Mouse (Mus musculus): ENCODE data around the gene Gm1043.

Gene Gm1043

DNA sequence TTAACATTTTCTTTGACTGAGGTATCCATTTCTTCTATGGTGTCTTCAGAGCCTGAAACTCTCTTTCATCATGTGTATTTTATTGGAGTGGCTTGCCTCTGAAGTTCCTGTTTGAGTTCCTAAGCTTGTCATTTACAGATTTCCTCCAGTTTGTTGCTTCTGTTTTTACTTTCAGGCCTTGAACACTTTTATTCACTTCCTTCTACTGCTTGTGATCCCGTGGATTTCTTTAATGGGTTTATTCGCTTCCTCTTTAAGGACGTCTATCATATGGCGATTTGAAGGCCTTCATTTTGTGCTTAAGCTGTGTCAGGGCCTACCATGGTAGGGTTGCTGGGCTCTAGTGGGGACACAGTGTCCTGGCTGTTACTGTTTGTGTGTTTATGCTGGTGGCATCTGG lies 11.5 kb upstream of the Gm1043 start:
- DNase-seq, result no peak

- DNase-seq, result no peak
These were observed 8.4 kb upstream of the Gm1043 start for GRCm38 (mm10) chr5:37076692-37077329.

DNA sequence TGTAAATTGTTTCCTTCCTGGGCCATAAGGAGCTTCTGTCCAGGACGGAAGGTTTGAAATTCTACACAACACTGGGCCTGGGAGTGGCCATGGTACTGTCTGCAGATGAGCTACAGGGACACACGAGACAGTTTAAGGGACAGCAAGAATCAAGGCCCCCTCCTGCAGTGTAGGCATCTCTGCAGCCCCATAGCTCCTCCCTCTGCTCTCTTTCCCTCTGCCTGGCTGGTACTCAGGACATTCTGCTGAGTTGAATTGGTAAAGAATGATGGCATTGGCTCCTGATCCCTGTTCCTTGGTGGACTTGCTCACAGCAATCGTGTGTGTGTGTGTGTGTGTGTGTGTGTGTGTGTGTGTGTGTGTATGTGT lies 7.9 kb upstream of the Gm1043 start:
- DNase-seq, result no peak

GRCm38 (mm10) chr5:37079484-37079883 lies 5.7 kb upstream of the Gm1043 start:
- DNase-seq, result no peak

GRCm38 (mm10) chr5:37080601-37081000 lies 4.6 kb upstream of the Gm1043 start:
- no peak for DNase-seq

DNA sequence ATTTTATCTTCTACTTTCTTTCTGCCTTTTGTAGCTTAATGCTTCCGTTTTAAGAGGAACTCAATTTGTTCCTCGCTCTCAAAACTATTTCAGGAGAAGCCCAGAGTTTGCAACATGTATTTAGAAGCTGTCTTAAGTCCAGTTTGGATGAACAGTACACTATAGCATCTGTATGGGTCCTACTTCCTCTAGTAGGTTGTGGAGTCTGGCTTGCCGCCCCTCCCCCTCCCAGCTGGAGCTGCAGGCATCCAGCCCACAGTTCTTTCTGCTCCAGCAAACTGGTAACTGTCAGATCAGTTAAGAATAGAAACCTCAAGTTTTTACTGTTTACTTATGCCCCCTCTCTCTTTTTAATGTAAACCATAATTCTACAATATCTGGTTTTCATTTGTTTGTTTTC lies 2.8 kb upstream of the Gm1043 start:
- DNase-seq, result no peak

GRCm38 (mm10) chr5:37083209-37083770 lies 1.9 kb upstream of the Gm1043 start:
- no peak for DNase-seq

DNA sequence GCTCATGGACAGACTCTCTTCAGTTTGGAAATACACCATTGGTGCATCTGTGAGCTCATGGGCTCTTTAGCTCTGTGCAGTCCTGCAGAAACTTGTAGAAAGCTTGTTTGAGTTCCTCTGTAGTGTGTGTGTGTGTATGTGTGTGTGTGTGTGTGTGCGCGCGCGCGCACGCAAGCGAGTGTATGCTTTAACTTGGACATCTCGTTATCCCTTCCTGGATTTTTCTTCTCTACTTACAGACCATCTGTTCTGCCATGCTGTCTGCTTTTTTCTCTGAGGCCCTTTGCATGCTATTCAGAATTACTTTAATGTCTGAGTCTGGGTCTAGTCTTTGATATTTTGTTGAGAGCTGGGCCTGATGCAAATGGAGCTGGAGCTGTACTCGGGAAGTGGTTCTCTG lies 1.3 kb upstream of the Gm1043 start:
- no peak for DNase-seq

GRCm38 (mm10) chr5:37085918-37086317 lies 748 bp downstream of the Gm1043 start:
- DNase-seq, result no peak

DNA sequence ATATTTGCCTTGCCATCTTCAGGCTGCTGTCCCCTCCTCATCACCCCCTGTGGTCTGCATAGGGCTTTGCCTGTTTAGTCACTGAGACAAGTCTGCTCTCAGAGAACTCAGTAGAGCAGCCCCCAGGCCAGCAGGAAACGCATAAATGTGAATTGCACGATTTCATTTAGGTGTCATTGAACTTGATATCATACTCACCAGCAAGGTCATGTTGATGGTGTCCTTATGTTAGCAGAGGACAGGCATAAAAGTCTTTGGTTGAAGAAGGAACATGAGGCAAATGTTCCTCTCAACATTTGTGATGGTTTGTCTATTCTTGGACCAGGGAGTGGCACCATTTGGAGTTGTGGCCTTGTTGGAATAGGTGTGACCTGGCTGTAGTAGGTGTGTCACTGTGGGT lies 2.6 kb downstream of the Gm1043 start:
- DNase-seq, result no peak

- no peak for DNase-seq
These were observed 3.4 kb downstream of the Gm1043 start for GRCm38 (mm10) chr5:37088342-37089108.

DNA sequence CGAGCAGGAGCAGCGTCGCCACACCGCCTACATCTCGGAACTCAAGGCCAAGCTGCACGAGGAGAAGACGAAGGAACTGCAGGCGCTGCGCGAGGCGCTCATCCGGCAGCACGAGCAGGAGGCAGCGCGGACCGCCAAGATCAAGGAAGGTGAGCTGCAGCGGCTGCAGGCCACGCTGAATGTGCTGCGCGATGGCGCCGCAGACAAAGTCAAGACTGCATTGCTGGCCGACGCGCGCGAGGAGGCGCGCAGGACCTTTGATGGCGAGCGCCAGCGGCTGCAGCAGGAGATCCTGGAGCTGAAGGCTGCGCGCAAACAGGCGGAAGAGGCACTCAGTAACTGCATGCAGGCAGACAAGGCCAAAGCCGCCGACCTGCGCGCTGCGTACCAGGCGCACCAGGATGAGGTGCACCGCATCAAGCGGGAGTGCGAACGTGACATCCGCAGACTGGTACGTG lies 6.0 kb downstream of the Gm1043 start:
- DNase-seq, result peak; percentile 37

GRCm38 (mm10) chr5:37094941-37095340 lies 9.8 kb downstream of the Gm1043 start:
- no peak for DNase-seq

DNA sequence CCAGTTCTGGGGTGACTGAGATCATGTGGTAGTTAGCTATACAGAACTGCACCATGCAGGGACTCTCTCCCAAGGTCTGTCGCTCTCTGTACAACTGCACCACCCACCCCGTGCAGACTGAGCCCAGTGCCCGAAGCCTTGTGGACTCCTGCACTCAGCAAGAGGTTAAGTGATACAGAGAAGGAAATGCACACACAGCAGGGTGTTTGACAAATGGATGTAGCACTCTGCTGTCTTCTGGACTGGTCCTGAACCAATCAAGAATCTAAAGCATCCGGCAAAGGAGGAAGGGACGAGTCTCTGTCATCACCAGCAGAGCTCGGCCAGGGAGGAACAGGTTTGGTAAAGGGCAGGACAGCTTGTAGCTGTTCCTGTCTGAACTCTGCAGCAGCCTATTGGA lies 12.4 kb downstream of the Gm1043 start:
- DNase-seq, result no peak

DNA sequence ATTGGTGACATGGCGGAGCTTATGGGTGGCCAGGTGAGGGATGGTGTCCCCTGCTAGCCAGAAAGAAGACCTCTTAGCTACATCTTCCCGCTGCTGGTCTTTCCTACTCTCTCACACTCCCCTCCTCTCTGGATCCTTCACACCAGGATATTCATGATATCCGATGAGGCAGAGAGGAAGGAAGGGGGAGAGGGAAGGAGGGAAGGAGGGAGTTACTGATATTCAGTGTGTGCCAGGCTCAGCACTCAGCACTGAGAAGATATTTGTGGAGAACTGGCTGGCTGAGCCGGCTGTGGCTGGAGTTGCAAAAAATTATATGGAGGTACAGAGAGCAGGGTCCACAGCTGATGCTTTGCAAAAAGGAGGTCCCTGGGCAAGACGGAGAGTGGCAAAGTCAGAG lies 15.6 kb downstream of the Gm1043 start:
- no peak for DNase-seq

- DNase-seq, result no peak
These were observed 16.5 kb downstream of the Gm1043 start for GRCm38 (mm10) chr5:37101631-37102030.

- no peak for DNase-seq
These were observed 16.9 kb downstream of the Gm1043 start for GRCm38 (mm10) chr5:37102056-37102455.

DNA sequence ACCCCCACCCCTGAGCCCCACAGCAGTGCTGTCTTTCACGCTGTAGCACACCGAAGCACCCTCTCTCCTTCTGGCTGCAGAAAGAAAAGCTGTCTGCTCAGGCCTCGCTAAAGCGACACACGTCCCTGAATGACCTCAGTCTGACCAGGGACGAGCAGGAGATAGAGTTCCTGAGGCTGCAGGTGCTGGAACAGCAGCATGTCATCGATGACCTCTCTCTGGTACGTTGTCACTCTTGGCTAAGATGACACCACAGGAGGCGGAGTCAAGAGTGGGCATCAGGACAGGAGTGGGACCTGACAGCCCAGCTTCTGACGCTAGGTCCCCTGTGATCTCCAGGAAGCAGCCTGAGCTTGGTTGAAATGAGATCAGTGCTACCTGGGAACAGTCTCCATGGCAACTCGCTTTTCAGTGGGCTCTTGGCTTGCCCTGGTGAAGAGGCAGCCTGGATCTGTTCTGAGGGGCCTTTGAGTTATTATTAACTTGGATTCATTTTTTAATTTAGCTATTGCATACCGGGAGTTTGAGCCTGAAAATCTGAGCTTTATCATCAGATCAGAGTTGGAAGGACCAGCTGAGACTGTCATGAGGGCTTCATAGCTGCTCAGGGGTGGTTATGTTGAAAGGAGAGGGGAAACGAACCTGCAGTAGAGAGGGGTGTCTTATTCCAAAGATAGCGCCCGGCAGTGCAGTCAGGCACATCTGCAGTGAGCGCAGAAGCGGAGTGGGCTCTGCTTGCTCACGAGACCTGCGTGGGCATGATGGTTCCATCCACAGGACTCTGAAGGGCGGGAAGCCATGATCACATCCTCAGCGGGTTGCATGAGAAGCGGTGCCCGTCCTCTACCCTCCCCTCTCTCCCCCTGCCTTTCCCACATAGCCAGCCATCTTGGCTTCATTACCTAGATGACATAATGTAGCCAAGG lies 20.6 kb downstream of the Gm1043 start:
- DNase-seq, result no peak

- DNase-seq, result no peak
These were observed 21.9 kb downstream of the Gm1043 start for GRCm38 (mm10) chr5:37107111-37107510.

GRCm38 (mm10) chr5:37107611-37108010 lies 22.4 kb downstream of the Gm1043 start:
- no peak for DNase-seq

- peak; percentile 55 for DNase-seq
These were observed 24.2 kb downstream of the Gm1043 start for GRCm38 (mm10) chr5:37109280-37109849.

DNA sequence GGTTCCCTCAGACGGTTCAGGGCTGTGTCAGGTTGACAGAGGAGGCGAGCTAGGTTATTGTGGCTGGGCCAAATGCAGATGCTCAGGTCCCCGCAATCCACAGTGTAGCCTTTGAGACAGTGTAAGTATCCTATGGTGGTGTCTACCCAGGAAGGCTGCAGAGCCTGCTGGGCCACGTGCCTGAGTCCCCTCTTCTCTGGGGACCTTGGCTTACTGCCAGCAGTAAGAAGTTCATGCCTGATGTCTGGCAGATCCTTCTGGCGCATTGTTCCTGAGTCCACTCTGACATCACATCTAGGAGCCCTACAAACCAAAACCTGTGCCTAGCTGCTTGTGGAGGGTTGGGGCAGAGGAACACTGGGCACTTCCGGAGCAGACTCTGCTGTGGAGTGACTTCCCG lies 27.2 kb downstream of the Gm1043 start:
- DNase-seq, result no peak

GRCm38 (mm10) chr5:37117126-37117525 lies 32.0 kb downstream of the Gm1043 start:
- DNase-seq, result no peak
